Mouse (Mus musculus) retina, embryonic 14.5 days (tissue): ENCODE measurements around the gene Ms4a15.

Source experiments
- DNase-seq: peaks from one replicate; pipeline ENCODE4 v3.0.0-alpha.2; 2015; ENCODE audit warnings: low spot score

The Ms4a15 gene

GRCm38 (mm10) chr19:10959978-10960346 lies 33.1 kb downstream of the Ms4a15 start:
- no peak for DNase-seq

- peak; percentile 92 for DNase-seq
Observed at GRCm38 (mm10) chr19:10959085-10959977, 33.7 kb downstream of the Ms4a15 start.

GRCm38 (mm10) chr19:10952021-10952939 lies 40.8 kb downstream of the Ms4a15 start:
- no peak for DNase-seq

GRCm38 (mm10) chr19:10949558-10949957 lies 43.5 kb downstream of the Ms4a15 start:
- DNase-seq, result no peak

- peak; percentile 99 for DNase-seq
Observed at GRCm38 (mm10) chr19:10949112-10949511, 43.9 kb downstream of the Ms4a15 start, which contains the start of gene Ccdc86. Ccdc86 (minus strand) TSS chr19:10949266.

- DNase-seq, result no peak
Observed at GRCm38 (mm10) chr19:10948416-10948815, 44.6 kb downstream of the Ms4a15 start.

GRCm38 (mm10) chr19:10947219-10947618 lies 45.8 kb downstream of the Ms4a15 start:
- DNase-seq, result no peak

- no peak for DNase-seq
Observed at GRCm38 (mm10) chr19:10946506-10946905, 46.5 kb downstream of the Ms4a15 start.

GRCm38 (mm10) chr19:10943955-10944354 lies 49.1 kb downstream of the Ms4a15 start:
- DNase-seq, result no peak

- peak; percentile 72 for DNase-seq
Observed at GRCm38 (mm10) chr19:10940801-10941457, 52.1 kb downstream of the Ms4a15 start.

GRCm38 (mm10) chr19:10940097-10940800 lies 52.8 kb downstream of the Ms4a15 start:
- DNase-seq, result peak; percentile 93

- DNase-seq, result no peak
Observed at GRCm38 (mm10) chr19:10938771-10939170, 54.3 kb downstream of the Ms4a15 start.

GRCm38 (mm10) chr19:10937110-10937563 lies 55.9 kb downstream of the Ms4a15 start, which contains the start of gene Ptgdr2:
Ptgdr2 (plus strand) TSS chr19:10937160.
- DNase-seq, result no peak

GRCm38 (mm10) chr19:10936077-10936476 lies 57.0 kb downstream of the Ms4a15 start:
- DNase-seq, result no peak

GRCm38 (mm10) chr19:10935029-10935428 lies 58.0 kb downstream of the Ms4a15 start:
- DNase-seq, result no peak

GRCm38 (mm10) chr19:10930641-10931040 lies 62.4 kb downstream of the Ms4a15 start:
- no peak for DNase-seq
